24 mouse cellular contexts compared by ENCODE assay signal in the genomic region with DNA sequence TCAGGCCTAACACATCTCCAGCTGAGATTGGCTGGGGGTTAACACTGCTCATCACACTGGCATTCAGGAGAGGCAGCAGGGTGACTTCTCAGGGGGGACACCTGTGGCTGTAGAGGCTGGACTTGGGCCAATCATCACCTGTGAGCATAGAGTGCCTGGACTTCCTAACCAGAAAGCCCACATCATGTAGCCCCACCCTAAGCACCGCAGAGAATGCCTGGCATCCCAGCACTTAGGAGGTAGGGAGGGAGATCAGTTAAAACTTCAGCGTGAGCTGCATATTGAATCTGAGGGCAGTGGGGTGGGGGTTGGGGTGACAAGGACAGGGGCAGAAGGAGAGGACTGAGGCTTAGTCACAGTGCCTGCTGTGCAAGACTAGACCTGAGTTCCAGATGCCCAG.
DNase-seq lines count a peak whose midpoint lies in the region; ATAC-seq and TF ChIP-seq lines count a peak whose summit lies in the region.
"Had no signal": no experiment of that assay in that cellular context is flagged by ENCODE, and none has a peak within 500 bp of the region (broad histone marks: within the 10 kb centered on the region; RNA-seq: fewer than 3 reads in every experiment).

No protein-coding gene starts in this region.

- no peak overlapping the region for H3K9ac ChIP-seq in heart, adult 2 months (ENCODE audit: low read depth, low read length)
- no peak overlapping the region for H3K9ac ChIP-seq in heart, embryonic 13.5 days
- H3K9ac ChIP-seq in lung, embryonic 16.5 days (ENCODE audit: low read length): no peak overlapping the region
- H3K9ac ChIP-seq: embryonic facial prominence, embryonic 15.5 days; hindbrain, embryonic 15.5 days had no signal

- no peak for TF ChIP-seq POLR2A in heart, adult 2 months (IDR thresholded peaks at IDR 0.05; ENCODE audit: insufficient read depth, low read depth, low read length)
- TF ChIP-seq POLR2A in lung, adult 2 months (IDR thresholded peaks at IDR 0.05; ENCODE audit: borderline replicate concordance, extremely low read depth, low read depth, low read length): no peak

- TF ChIP-seq EP300 in heart, adult 2 months (IDR thresholded peaks at IDR 0.05; ENCODE audit: insufficient read depth, low read depth, low read length): no peak

- no peak overlapping the region for H3K4me3 ChIP-seq in heart, adult 2 months
- no peak overlapping the region for H3K4me3 ChIP-seq in heart, embryonic 13.5 days
- no peak overlapping the region for H3K4me3 ChIP-seq in lung, adult 2 months (replicated peaks; ENCODE audit: extremely low read depth, low read depth, low read length)
- H3K4me3 ChIP-seq in lung, embryonic 16.5 days (ENCODE audit: low read length): no peak overlapping the region
- H3K4me3 ChIP-seq: embryonic facial prominence, embryonic 15.5 days; erythroblast, embryonic 14.5 days; forebrain, embryonic 10.5 days; gastrocnemius, adult 2 months; hindbrain, embryonic 15.5 days had no signal

- ATAC-seq in heart, embryonic 13.5 days (ENCODE audit: extremely low read depth, insufficient number of reproducible peaks, low FRiP score, low TSS enrichment): no peak
- ATAC-seq in lung, embryonic 16.5 days (ENCODE audit: low read depth): peak; percentile 62
- ATAC-seq in granulocyte monocyte progenitor cell, adult 5-6 weeks (replicated peaks; ENCODE audit: poor library complexity, severe bottlenecking): no peak
- ATAC-seq: CD4-positive, CD25-positive, alpha-beta regulatory T cell, adult 4 months; forebrain, embryonic 14.5 days; intestine, embryonic 16.5 days had no signal

- no peaks in the 10 kb centered on the region for H3K36me3 ChIP-seq in heart, adult 2 months (ENCODE audit: control insufficient read depth, insufficient read depth, low read length)
- H3K36me3 ChIP-seq in heart, embryonic 13.5 days: no peaks in the 10 kb centered on the region
- no peaks in the 10 kb centered on the region for H3K36me3 ChIP-seq in lung, embryonic 16.5 days (ENCODE audit: control insufficient read depth, insufficient read depth, low read length)
- H3K36me3 ChIP-seq: embryonic facial prominence, embryonic 15.5 days; forebrain, embryonic 10.5 days; G1E; hindbrain, embryonic 15.5 days had no signal

- 0 out of 2 replicates have a peak overlapping the region, but pooled peaks have one; percentile 16 for H3K4me2 ChIP-seq in heart, embryonic 13.5 days
- no peak overlapping the region for H3K4me2 ChIP-seq in lung, embryonic 16.5 days (ENCODE audit: low read depth, low read length)
- H3K4me2 ChIP-seq: embryonic facial prominence, embryonic 15.5 days; hindbrain, embryonic 15.5 days had no signal

- no peaks in the 10 kb centered on the region for H3K79me2 ChIP-seq in heart, adult 2 months (replicated peaks; ENCODE audit: control insufficient read depth, insufficient read depth, low read length)

- peak; percentile 37 for DNase-seq in heart, adult 11 months
- no peak for DNase-seq in heart, adult 2 months
- no peak for DNase-seq in heart, postnatal 4 days
- DNase-seq in lung, adult 2 months: peak; percentile 5
- DNase-seq in lung, postnatal 10 days: no peak
- DNase-seq: adrenal gland, adult 8-10 months; adrenal gland, postnatal 36 days; B cell, adult 2 months; cerebellum, adult 2 months; cerebellum, postnatal 14 days; embryo, embryonic 11 days; gastrocnemius, adult 2 months; gastrocnemius, postnatal 25 days had no signal

- no peaks in the 10 kb centered on the region for H3K4me1 ChIP-seq in heart, adult 2 months (ENCODE audit: control insufficient read depth, insufficient read depth, low read length)
- H3K4me1 ChIP-seq in heart, embryonic 13.5 days: peaks cover 44% of the 10 kb centered on the region
- no peaks in the 10 kb centered on the region for H3K4me1 ChIP-seq in lung, adult 2 months (ENCODE audit: control insufficient read depth, insufficient read depth, low read length)
- peaks cover 3% of the 10 kb centered on the region; the same call in 1 of the 2 replicates for H3K4me1 ChIP-seq in lung, embryonic 16.5 days (replicated peaks; ENCODE audit: control insufficient read depth, insufficient read depth, low read length)
- H3K4me1 ChIP-seq: embryonic facial prominence, embryonic 15.5 days; hindbrain, embryonic 15.5 days had no signal

- intact Hi-C loops in heart, adult 2 months (cut with DNase I): no loop called here

- 46% methylated on average over 2 of the region's 2 CpGs for WGBS in heart, adult 2 months
- 12% methylated on average over 2 of the region's 2 CpGs for WGBS in heart, embryonic 13.5 days
- WGBS in lung, adult 2 months: 47% methylated on average over 2 of the region's 2 CpGs
- WGBS in lung, embryonic 16.5 days: 22% methylated on average over 2 of the region's 2 CpGs

- no peak overlapping the region for H3K27ac ChIP-seq in heart, adult 2 months
- peak overlapping the region; percentile 50 for H3K27ac ChIP-seq in heart, embryonic 13.5 days (replicated peaks)
- H3K27ac ChIP-seq in lung, embryonic 16.5 days (ENCODE audit: low read length): no peak overlapping the region
- H3K27ac ChIP-seq: embryonic facial prominence, embryonic 15.5 days; forebrain, embryonic 10.5 days; gastrocnemius, adult 2 months; hindbrain, embryonic 15.5 days had no signal

- H3K27me3 ChIP-seq in heart, adult 2 months (ENCODE audit: control insufficient read depth, insufficient read depth, low read length): no peaks in the 10 kb centered on the region
- H3K27me3 ChIP-seq in heart, embryonic 13.5 days (replicated peaks): no peaks in the 10 kb centered on the region
- no peaks in the 10 kb centered on the region for H3K27me3 ChIP-seq in lung, embryonic 16.5 days (ENCODE audit: control insufficient read depth, insufficient read depth, low read depth, low read length)
- H3K27me3 ChIP-seq: embryonic facial prominence, embryonic 15.5 days; hindbrain, embryonic 15.5 days had no signal

- H3K9me3 ChIP-seq in heart, embryonic 13.5 days: no peaks in the 10 kb centered on the region
- H3K9me3 ChIP-seq in lung, embryonic 16.5 days (ENCODE audit: control insufficient read depth, low read length): no peaks in the 10 kb centered on the region
- H3K9me3 ChIP-seq: embryonic facial prominence, embryonic 15.5 days; forebrain, embryonic 10.5 days; hindbrain, embryonic 15.5 days had no signal

- TF ChIP-seq CTCF in heart, adult 2 months (IDR thresholded peaks at IDR 0.05): no peak
- no peak for TF ChIP-seq CTCF in lung, adult 2 months (IDR thresholded peaks at IDR 0.05; ENCODE audit: insufficient read depth, low read length)

Comparison
In these comparisons a context has a peak if more than half of its experiments do, and no peak if none do; other contexts are left out.
1. DNase-seq: peak in heart, adult 11 months (single experiment) and lung, adult 2 months (single experiment); none in heart, adult 2 months (0 of 2), heart, postnatal 4 days (single experiment) and lung, postnatal 10 days (single experiment).